17 mouse cellular contexts compared by ENCODE assay signal in genomic region chr6:142888346-142888745, GRCm38 (mm10).
"Had no signal": no experiment of that assay in that cellular context is flagged by ENCODE, and none has a peak within 500 bp of the region (broad histone marks: within the 10 kb centered on the region; RNA-seq: fewer than 3 reads in every experiment).

No protein-coding gene starts in this region.

- H3K27ac ChIP-seq: limb, embryonic 12.5 days; limb, embryonic 15.5 days; liver, embryonic 14.5 days; macrophage; midbrain, embryonic 12.5 days; midbrain, embryonic 15.5 days; neural tube, embryonic 12.5 days; neural tube, embryonic 15.5 days had no signal

- H3K36me3 ChIP-seq: limb, embryonic 12.5 days; limb, embryonic 15.5 days; midbrain, embryonic 15.5 days; neural tube, embryonic 15.5 days had no signal

- H3K9ac ChIP-seq: limb, embryonic 12.5 days; limb, embryonic 15.5 days; liver, embryonic 14.5 days; liver, postnatal 0 days; lung, embryonic 14.5 days; midbrain, embryonic 12.5 days; midbrain, embryonic 15.5 days; neural tube, embryonic 12.5 days; neural tube, embryonic 15.5 days had no signal

- H3K4me3 ChIP-seq: limb, embryonic 12.5 days; limb, embryonic 15.5 days; midbrain, embryonic 12.5 days; midbrain, embryonic 15.5 days; neural tube, embryonic 12.5 days; neural tube, embryonic 15.5 days had no signal

- H3K27me3 ChIP-seq: limb, embryonic 12.5 days; limb, embryonic 15.5 days; midbrain, embryonic 12.5 days; midbrain, embryonic 15.5 days; neural tube, embryonic 12.5 days; neural tube, embryonic 15.5 days had no signal

- H3K4me1 ChIP-seq: midbrain, embryonic 12.5 days; midbrain, embryonic 15.5 days; neural tube, embryonic 12.5 days; neural tube, embryonic 15.5 days had no signal

- DNase-seq: kidney, adult 18-20 months; kidney, adult 9 months; kidney, postnatal 14 days; kidney, postnatal 4 days; left cerebral cortex, postnatal 4 days; liver, postnatal 0 days; lung, embryonic 14.5 days; retina, postnatal 1 day; right cerebral cortex, postnatal 25 days had no signal

- H3K9me3 ChIP-seq: limb, embryonic 12.5 days; limb, embryonic 15.5 days; midbrain, embryonic 12.5 days; midbrain, embryonic 15.5 days; neural tube, embryonic 12.5 days; neural tube, embryonic 15.5 days had no signal
